Comparison of ENCODE assay signal across 20 mouse cellular contexts in the genomic region with DNA sequence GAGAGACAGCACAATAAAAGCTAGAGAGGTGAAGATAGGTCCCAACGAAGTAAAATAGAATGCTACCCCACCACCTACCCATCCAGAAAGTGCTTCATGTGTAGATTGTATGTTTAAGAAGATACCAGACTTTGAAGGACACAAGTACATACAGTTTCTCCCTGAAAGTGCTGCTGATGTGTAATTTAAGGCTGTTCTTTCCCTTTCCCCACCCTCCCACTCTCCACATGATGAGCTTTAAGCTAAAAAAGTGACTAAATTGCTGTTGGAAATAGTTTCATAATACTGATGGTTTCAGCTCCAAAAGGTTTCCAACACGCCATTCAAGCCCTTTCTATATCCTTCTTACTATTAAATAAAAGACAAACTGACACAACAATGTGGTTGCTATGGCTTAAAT.
DNase-seq lines count a peak whose midpoint lies in the region; TF ChIP-seq lines count a peak whose summit lies in the region.
"Had no signal": no experiment of that assay in that cellular context is flagged by ENCODE, and none has a peak within 500 bp of the region (broad histone marks: within the 10 kb centered on the region; RNA-seq: fewer than 3 reads in every experiment).

No protein-coding gene starts in this region.

- peaks cover 2% of the 10 kb centered on the region; the same call in 1 of the 2 replicates for H3K4me1 ChIP-seq in cortical plate, adult 2 months (ENCODE audit: control insufficient read depth, insufficient read depth, low read length)
- H3K4me1 ChIP-seq: embryonic facial prominence, embryonic 10.5 days; embryonic facial prominence, embryonic 12.5 days; forebrain, embryonic 13.5 days; forebrain, embryonic 15.5 days had no signal

- no peak overlapping the region for H3K4me3 ChIP-seq in left cerebral cortex, adult 2 months
- H3K4me3 ChIP-seq in cortical plate, adult 2 months (ENCODE audit: insufficient read depth, low read length) = no peak overlapping the region
- H3K4me3 ChIP-seq: embryonic facial prominence, embryonic 10.5 days; embryonic facial prominence, embryonic 12.5 days; forebrain, embryonic 13.5 days; forebrain, embryonic 15.5 days had no signal

- no peak for TF ChIP-seq CTCF in left cerebral cortex, adult 2 months (IDR thresholded peaks at IDR 0.05)
- no peak for TF ChIP-seq CTCF in cortical plate, adult 2 months (IDR thresholded peaks at IDR 0.05; ENCODE audit: extremely low read depth, insufficient read depth, low read length)

- intact Hi-C loops in left cerebral cortex, adult 2 months (cut with DNase I) = no loop called here
- intact Hi-C loops in left cerebral cortex, postnatal 4 days (cut with DNase I) = no loop called here

- TF ChIP-seq POLR2A in cortical plate, adult 2 months (IDR thresholded peaks at IDR 0.05; ENCODE audit: extremely low read depth, insufficient read depth, low read length) = no peak

- peak; percentile 14 to 34 for DNase-seq in frontal cortex, adult 2 months (ENCODE audit: extremely low spot score in 1 of 2, low spot score in 1 of 2)
- DNase-seq in frontal cortex, postnatal 14 days (ENCODE audit: low spot score in 2 of 2) = no peak
- DNase-seq in left cerebral cortex, adult 2 months (ENCODE audit: extremely low spot score in 1 of 2, low spot score in 2 of 2) = no peak
- DNase-seq in left cerebral cortex, postnatal 4 days = no peak
- peak; percentile 74 for DNase-seq in brain, adult 2 months (ENCODE audit: low read depth, low spot score)
- no peak for DNase-seq in lung, postnatal 4 days
- DNase-seq: adrenal gland, adult 2 months; adrenal gland, postnatal 10 days; adrenal gland, postnatal 25 days; cerebellum, adult 11-12 months; cerebellum, adult 2 months; cerebellum, adult 9-10 months; cerebellum, postnatal 14 days; cerebellum, postnatal 36 days; forebrain, postnatal 0 days had no signal

- peak overlapping the region; percentile 0; the same call in 1 of the 2 replicates for H3K27ac ChIP-seq in left cerebral cortex, adult 2 months
- H3K27ac ChIP-seq in cortical plate, adult 2 months (ENCODE audit: insufficient read depth, low read length) = peak overlapping the region; percentile 53; the same call in 1 of the 2 replicates
- H3K27ac ChIP-seq: embryonic facial prominence, embryonic 10.5 days; embryonic facial prominence, embryonic 12.5 days; forebrain, embryonic 13.5 days; forebrain, embryonic 15.5 days had no signal

Comparison
In these comparisons a context has a peak if more than half of its experiments do, and no peak if none do; other contexts are left out.
1. DNase-seq: peak in frontal cortex, adult 2 months (2 of 2) and brain, adult 2 months (single experiment); none in frontal cortex, postnatal 14 days (0 of 2), left cerebral cortex, adult 2 months (0 of 2), left cerebral cortex, postnatal 4 days (single experiment) and lung, postnatal 4 days (0 of 2).